Mouse (Mus musculus) bone marrow macrophage, adult 2 months (primary cell): ENCODE measurements around the gene Gm9611.
"Not testable (repeated sequence)": the region's sequence is repeated elsewhere in the genome, so short reads cannot be mapped to it uniquely, and the experiment has no call there.

Experiments used
- CTCF ChIP-seq: IDR thresholded peaks from 2 replicates; pipeline ENCODE4 v1.5.1; 2012; ENCODE audit warnings: low read depth, mild to moderate bottlenecking, low read length, moderate library complexity
- POLR2A ChIP-seq: IDR thresholded peaks from 2 replicates; pipeline ENCODE4 v1.6.1; 2012; ENCODE audit warnings: mild to moderate bottlenecking, low read depth, low read length, borderline replicate concordance

DNA sequence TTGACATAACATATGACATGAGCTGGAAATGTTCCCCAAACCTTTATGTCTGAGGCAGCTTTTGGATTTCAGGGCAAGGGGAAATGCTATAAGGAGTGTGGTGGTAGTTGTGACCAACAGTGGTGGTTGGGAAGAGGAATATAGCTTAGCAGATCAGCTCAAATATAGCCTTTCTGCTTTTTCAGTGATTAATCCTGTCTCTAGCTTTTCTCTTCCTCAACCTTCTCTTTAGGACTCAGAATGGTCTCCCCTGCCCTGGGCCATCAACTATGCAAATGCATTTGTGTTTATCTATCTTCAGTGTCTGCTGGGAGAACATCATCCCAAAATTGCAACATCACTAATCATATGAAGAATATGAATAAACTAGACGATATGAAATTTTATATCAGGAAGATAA is 12.8 kb upstream of the Gm9611 start, which contains the start of gene Gm7995:
- TF ChIP-seq CTCF, POLR2A: not testable (repeated sequence)
